Mouse (Mus musculus) neural tube, embryonic 14.5 days (tissue): ENCODE measurements at regions not wholly inside any gene's neighbourhood (a gene's known extent, or its start where the extent isn't known, plus 50 kb on each side); places are given as distances from the start of the nearest gene placed in this dataset.

Experiments
- ATAC-seq: fragments of 200-750 bp; cut with Nextera tagmentation; 2 replicates; pipeline ENCODE4 v1.8.0; 2017; ENCODE audit warnings: low read depth, mild to moderate bottlenecking, moderate TSS enrichment, moderate library complexity
- H3K27ac ChIP-seq: fragments of 300-500 bp; sonication (generic); 2 replicates; pipeline ENCODE4 v1.5.1; 2014; ENCODE audit warnings: low read depth, mild to moderate bottlenecking, control low read depth, low read length, moderate library complexity, mixed read lengths
- H3K27me3 ChIP-seq: fragments of 300-500 bp; sonication (generic); 2 replicates; pipeline ENCODE4 v1.6.1; 2014; ENCODE audit warnings: low read length; ENCODE audit not compliant: control insufficient read depth, insufficient read depth
- H3K36me3 ChIP-seq: fragments of 300-500 bp; sonication (generic); 2 replicates; pipeline ENCODE4 v1.6.1; 2014; ENCODE audit warnings: low read length, mixed read lengths; ENCODE audit not compliant: control insufficient read depth, insufficient read depth
- H3K4me1 ChIP-seq: fragments of 300-500 bp; sonication (generic); 2 replicates; pipeline ENCODE4 v1.6.1; 2014; ENCODE audit warnings: low read length; ENCODE audit not compliant: control insufficient read depth, insufficient read depth
- H3K4me2 ChIP-seq: fragments of 300-500 bp; sonication (generic); 2 replicates; pipeline ENCODE4 v1.6.1; 2014; ENCODE audit warnings: mild to moderate bottlenecking, low read depth, low read length, control low read depth
- H3K4me3 ChIP-seq: fragments of 300-500 bp; sonication (generic); 2 replicates; pipeline ENCODE4 v1.5.1; 2014; ENCODE audit warnings: low read depth, low read length, control low read depth, mixed read lengths
- H3K9ac ChIP-seq: fragments of 300-500 bp; sonication (generic); replicated peaks from 2 replicates; pipeline ENCODE4 v1.6.1; 2014; ENCODE audit warnings: low read depth, mild to moderate bottlenecking, control low read depth, low read length, mixed read lengths
- H3K9me3 ChIP-seq: fragments of 300-500 bp; sonication (generic); 2 replicates; pipeline ENCODE4 v1.6.1; 2016; ENCODE audit warnings: low read length; ENCODE audit not compliant: control insufficient read depth
- WGBS: fragments of 180-500 bp; shearing (Covaris S2); extraction: QIAGEN DNeasy Blood & Tissue Kit; methylation state at CpG from one replicate; pipeline ENCODE4 v1.1.7; 2014; 5-methylcytosine and 5-hydroxymethylcytosine counted together

DNA sequence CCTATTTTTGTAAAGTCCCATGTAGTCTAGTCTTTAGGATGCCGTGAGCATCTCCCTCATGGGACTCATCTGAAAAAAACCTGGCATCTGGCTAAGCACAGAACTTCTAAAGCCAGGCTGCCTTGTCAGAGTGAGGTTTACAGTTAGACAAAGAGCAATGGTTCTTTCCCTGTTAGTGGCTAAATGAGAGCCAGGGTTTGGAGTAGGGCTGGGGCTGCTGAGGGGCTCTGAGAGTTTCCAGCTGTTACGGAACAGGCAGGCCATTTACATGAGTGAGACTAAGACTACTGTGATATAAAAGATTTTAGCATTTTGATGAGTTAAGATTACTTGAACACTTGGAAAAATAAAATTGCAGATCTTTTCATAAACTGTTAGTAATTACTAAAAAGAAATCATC, 352.2 kb upstream of the Nudt12 start:
- Histone ChIP-seq H3K9ac (no peak overlapping the region), H3K9me3 (no peaks in the 10 kb centered on the region), H3K4me2 (no peak overlapping the region), H3K27me3 (no peaks in the 10 kb centered on the region), H3K4me1 (no peaks in the 10 kb centered on the region), H3K36me3 (no peaks in the 10 kb centered on the region), H3K27ac (no peak overlapping the region), H3K4me3 (no peak overlapping the region)
- WGBS, result 55% methylated on average over 2 of the region's 2 CpGs
- ATAC-seq, result no peak

GRCm38 (mm10) chr17:59362110-59362509, 348.9 kb upstream of the Nudt12 start:
- H3K9ac ChIP-seq, result no peak overlapping the region
- H3K4me2 ChIP-seq, result no peak overlapping the region
- H3K27me3 ChIP-seq, result no peaks in the 10 kb centered on the region
- WGBS, result 48% methylated on average over 7 of the region's 7 CpGs
- no peak for ATAC-seq
- H3K4me3 ChIP-seq, result no peak overlapping the region
- H3K36me3 ChIP-seq, result no peaks in the 10 kb centered on the region
- H3K4me1 ChIP-seq, result no peaks in the 10 kb centered on the region
- no peaks in the 10 kb centered on the region for H3K9me3 ChIP-seq
- no peak overlapping the region for H3K27ac ChIP-seq

DNA sequence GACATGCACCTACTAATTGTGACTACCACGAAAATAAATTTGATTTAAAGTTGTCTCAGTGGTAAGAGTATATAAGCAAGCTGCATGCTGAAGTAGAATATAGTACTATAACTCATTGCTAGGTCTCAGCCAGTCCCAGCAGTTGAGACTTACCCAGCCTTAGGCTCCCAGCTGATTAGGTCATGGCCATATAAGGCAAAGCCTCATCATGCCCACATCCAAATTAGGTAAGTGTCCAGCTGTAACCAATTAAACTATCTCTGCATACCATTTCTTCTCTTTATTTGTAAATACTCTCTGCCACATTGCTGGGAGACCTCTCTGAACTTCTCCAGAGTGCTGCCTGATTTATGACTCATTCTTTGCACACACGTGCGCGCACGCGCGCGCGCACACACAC, 347.9 kb upstream of the Nudt12 start:
- H3K9me3 ChIP-seq, result no peaks in the 10 kb centered on the region
- H3K36me3 ChIP-seq, result no peaks in the 10 kb centered on the region
- ATAC-seq, result no peak
- 79% methylated on average over 9 of the region's 9 CpGs for WGBS
- H3K4me3 ChIP-seq, result no peak overlapping the region
- H3K9ac ChIP-seq, result no peak overlapping the region
- no peak overlapping the region for H3K27ac ChIP-seq
- no peaks in the 10 kb centered on the region for H3K4me1 ChIP-seq
- no peaks in the 10 kb centered on the region for H3K27me3 ChIP-seq
- H3K4me2 ChIP-seq, result no peak overlapping the region

GRCm38 (mm10) chr17:59359503-59359902, 346.3 kb upstream of the Nudt12 start:
- H3K9me3 ChIP-seq, result no peaks in the 10 kb centered on the region
- ATAC-seq, result no peak
- H3K4me2 ChIP-seq, result no peak overlapping the region
- H3K27me3 ChIP-seq, result no peaks in the 10 kb centered on the region
- H3K4me1 ChIP-seq, result no peaks in the 10 kb centered on the region
- H3K4me3 ChIP-seq, result no peak overlapping the region
- H3K9ac ChIP-seq, result no peak overlapping the region
- WGBS, result 80% methylated on average over 5 of the region's 5 CpGs
- no peaks in the 10 kb centered on the region for H3K36me3 ChIP-seq
- no peak overlapping the region for H3K27ac ChIP-seq

DNA sequence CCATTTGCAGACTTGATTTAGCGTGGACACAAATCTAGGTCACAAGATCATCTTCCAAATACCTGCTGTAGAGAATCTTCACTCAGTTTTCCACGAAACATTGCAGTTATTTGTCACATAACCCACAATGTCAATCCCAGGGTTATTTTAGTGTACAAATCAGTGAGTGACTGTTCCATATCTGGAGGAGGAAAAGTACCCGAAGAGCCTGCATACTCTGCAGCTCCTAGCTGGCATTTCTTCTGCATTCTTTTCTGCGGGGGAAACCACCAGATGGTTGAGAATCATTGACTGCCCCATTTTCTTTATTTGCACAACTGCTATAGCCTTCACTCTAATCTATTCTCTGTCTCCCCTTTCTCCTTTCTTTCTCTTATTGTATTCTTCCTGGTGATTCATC, 332.4 kb upstream of the Nudt12 start:
- Histone ChIP-seq H3K4me3 (no peak overlapping the region), H3K9me3 (no peaks in the 10 kb centered on the region), H3K27ac (no peak overlapping the region), H3K27me3 (no peaks in the 10 kb centered on the region), H3K4me1 (no peaks in the 10 kb centered on the region), H3K4me2 (no peak overlapping the region), H3K9ac (no peak overlapping the region), H3K36me3 (no peaks in the 10 kb centered on the region)
- 89% methylated on average over 4 of the region's 4 CpGs for WGBS
- no peak for ATAC-seq

GRCm38 (mm10) chr17:59297939-59298338, 284.8 kb upstream of the Nudt12 start:
- Histone ChIP-seq H3K36me3 (no peaks in the 10 kb centered on the region), H3K27me3 (no peaks in the 10 kb centered on the region), H3K9me3 (no peaks in the 10 kb centered on the region), H3K9ac (no peak overlapping the region), H3K4me2 (no peak overlapping the region), H3K4me1 (no peaks in the 10 kb centered on the region), H3K27ac (no peak overlapping the region), H3K4me3 (no peak overlapping the region)
- 92% methylated on average over 5 of the region's 5 CpGs for WGBS
- no peak for ATAC-seq

- ATAC-seq, result peak; percentile 69; the same call in 1 of the 2 replicates
- H3K9me3 ChIP-seq, result no peaks in the 10 kb centered on the region
- 63% methylated on average over 3 of the region's 3 CpGs for WGBS
Measured at GRCm38 (mm10) chr17:59281364-59281763, 268.2 kb upstream of the Nudt12 start.

GRCm38 (mm10) chr17:59279811-59280210, 266.6 kb upstream of the Nudt12 start:
- ATAC-seq, result no peak
- H3K9me3 ChIP-seq, result no peaks in the 10 kb centered on the region
- no peak overlapping the region for H3K4me2 ChIP-seq
- H3K4me1 ChIP-seq, result no peaks in the 10 kb centered on the region
- no peak overlapping the region for H3K4me3 ChIP-seq
- H3K9ac ChIP-seq, result no peak overlapping the region
- H3K27me3 ChIP-seq, result no peaks in the 10 kb centered on the region
- no peaks in the 10 kb centered on the region for H3K36me3 ChIP-seq
- no peak overlapping the region for H3K27ac ChIP-seq
- 47% methylated on average over 10 of the region's 10 CpGs for WGBS

More at GRCm38 (mm10) chr17:59281364-59281763, 268.2 kb upstream of the Nudt12 start:
- Histone ChIP-seq H3K9ac (no peak overlapping the region), H3K4me2 (no peak overlapping the region), H3K27ac (no peak overlapping the region), H3K27me3 (no peaks in the 10 kb centered on the region), H3K4me1 (no peaks in the 10 kb centered on the region), H3K4me3 (no peak overlapping the region), H3K36me3 (no peaks in the 10 kb centered on the region)

GRCm38 (mm10) chr17:59269613-59270012, 256.4 kb upstream of the Nudt12 start:
- Histone ChIP-seq H3K9ac (no peak overlapping the region), H3K27me3 (no peaks in the 10 kb centered on the region), H3K27ac (no peak overlapping the region), H3K4me2 (no peak overlapping the region), H3K4me1 (no peaks in the 10 kb centered on the region), H3K36me3 (no peaks in the 10 kb centered on the region), H3K4me3 (no peak overlapping the region), H3K9me3 (no peaks in the 10 kb centered on the region)
- no peak for ATAC-seq

GRCm38 (mm10) chr17:59249000-59249399, 235.8 kb upstream of the Nudt12 start:
- ATAC-seq, result no peak
- 54% methylated on average over 5 of the region's 5 CpGs for WGBS
- no peak overlapping the region for H3K27ac ChIP-seq

More at GRCm38 (mm10) chr17:59249000-59249399, 235.8 kb upstream of the Nudt12 start:
- no peaks in the 10 kb centered on the region for H3K4me1 ChIP-seq
- H3K27me3 ChIP-seq, result no peaks in the 10 kb centered on the region
- H3K9ac ChIP-seq, result no peak overlapping the region
- H3K4me3 ChIP-seq, result no peak overlapping the region
- H3K4me2 ChIP-seq, result no peak overlapping the region
- H3K36me3 ChIP-seq, result no peaks in the 10 kb centered on the region
- H3K9me3 ChIP-seq, result no peaks in the 10 kb centered on the region
